Mouse (Mus musculus) embryonic facial prominence, embryonic 10.5 days (tissue): ENCODE data around the gene Tmem247. TPM values are rescaled to one million over a fixed set of nuclear protein-coding genes. Genes with fewer than 3 reads are reported as not detected.

Experiments
- DNase-seq: peaks from one replicate; pipeline ENCODE4 v3.0.0-alpha.2; 2017; ENCODE audit warnings: low spot score
- H3K27ac ChIP-seq: fragments of 300-500 bp; sonication (generic); replicated peaks from 2 replicates; pipeline ENCODE4 v1.5.1; 2016; ENCODE audit warnings: mild to moderate bottlenecking
- H3K27me3 ChIP-seq: fragments of 300-500 bp; sonication (generic); replicated peaks from 2 replicates; pipeline ENCODE4 v1.6.1; 2016; ENCODE audit warnings: low read depth, mild to moderate bottlenecking; ENCODE audit not compliant: poor library complexity, severe bottlenecking
- H3K36me3 ChIP-seq: fragments of 300-500 bp; sonication (generic); replicated peaks from 2 replicates; pipeline ENCODE4 v1.6.1; 2016; ENCODE audit warnings: mild to moderate bottlenecking, moderate library complexity
- H3K4me1 ChIP-seq: fragments of 300-500 bp; sonication (generic); 2 replicates; pipeline ENCODE4 v1.6.1; 2016
- H3K4me3 ChIP-seq: fragments of 300-500 bp; sonication (generic); 2 replicates; pipeline ENCODE4 v1.5.1; 2016; ENCODE audit warnings: mild to moderate bottlenecking, moderate library complexity
- H3K9me3 ChIP-seq: fragments of 300-500 bp; sonication (generic); 2 replicates; pipeline ENCODE4 v1.6.1; 2016; ENCODE audit warnings: mild to moderate bottlenecking
- WGBS: fragments of 180-500 bp; shearing (Covaris S2); methylation state at CpG from one replicate; pipeline ENCODE4 v1.1.7; 2016; 5-methylcytosine and 5-hydroxymethylcytosine counted together
- polyA plus RNA-seq: library from polyadenylated mRNA; unstranded; fragments of >200 nt; fragmentation: Nextera tagmentation; extraction: Ambion mirVana; gene quantifications from 2 replicates; pipeline ENCODE4 v1.2.1, GENCODE M21; 2016

Tmem247 gene
- polyA plus RNA-seq, 1 experiment from 2014 or later: not detected

DNA sequence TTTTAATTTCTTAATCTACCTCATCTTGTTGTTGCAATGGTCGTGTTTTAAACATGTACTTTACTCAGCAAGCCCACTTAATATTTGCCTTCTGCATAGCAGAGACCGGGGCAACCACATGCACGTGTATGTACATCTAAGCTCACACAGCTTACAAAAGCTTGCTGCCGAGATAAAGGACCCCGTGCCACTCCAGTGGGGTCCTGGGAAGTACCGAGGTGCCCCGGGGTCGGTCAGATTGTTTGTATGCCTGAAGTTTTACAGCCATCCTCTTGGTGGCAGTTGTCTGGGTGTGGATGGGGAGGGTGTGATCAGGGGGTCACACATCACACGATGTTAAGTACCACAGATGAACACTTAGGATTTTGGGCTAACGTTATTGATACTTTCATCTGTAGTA, 48.9 kb downstream of the Tmem247 start:
- Histone ChIP-seq H3K4me3 (no peak overlapping the region), H3K27me3 (no peaks in the 10 kb centered on the region; the same call in 1 of the 2 replicates), H3K9me3 (no peaks in the 10 kb centered on the region), H3K4me1 (peaks cover 55% of the 10 kb centered on the region), H3K27ac (no peak overlapping the region), H3K36me3 (peaks cover 43% of the 10 kb centered on the region)
- WGBS: 90% methylated on average over 10 of the region's 10 CpGs
- DNase-seq: no peak

DNA sequence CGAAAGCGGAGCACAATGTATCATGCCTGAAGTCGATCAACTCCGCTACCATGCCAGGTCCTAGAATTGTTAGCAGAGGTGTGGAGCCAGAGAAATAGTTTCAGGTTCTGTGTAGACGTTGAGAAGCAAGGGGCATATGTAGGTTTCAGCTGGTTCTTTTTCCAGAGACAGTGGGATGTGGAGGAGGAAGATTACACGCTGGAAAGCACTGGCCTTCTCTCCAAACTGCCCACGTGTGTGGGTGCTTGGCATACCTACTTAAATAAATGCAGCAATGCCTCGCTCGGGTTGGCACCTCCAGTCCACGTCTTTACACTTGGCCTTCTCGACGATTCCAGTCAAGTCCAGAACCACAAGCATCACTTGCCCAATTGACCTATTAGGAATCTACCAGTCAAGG, 49.9 kb downstream of the Tmem247 start:
- H3K4me1 ChIP-seq: peaks cover 49% of the 10 kb centered on the region
- no peaks in the 10 kb centered on the region for H3K9me3 ChIP-seq
- no peak overlapping the region for H3K27ac ChIP-seq
- no peaks in the 10 kb centered on the region for H3K27me3 ChIP-seq
- WGBS: 92% methylated on average over 12 of the region's 12 CpGs
- peaks cover 48% of the 10 kb centered on the region for H3K36me3 ChIP-seq
- no peak for DNase-seq
- no peak overlapping the region for H3K4me3 ChIP-seq

DNA sequence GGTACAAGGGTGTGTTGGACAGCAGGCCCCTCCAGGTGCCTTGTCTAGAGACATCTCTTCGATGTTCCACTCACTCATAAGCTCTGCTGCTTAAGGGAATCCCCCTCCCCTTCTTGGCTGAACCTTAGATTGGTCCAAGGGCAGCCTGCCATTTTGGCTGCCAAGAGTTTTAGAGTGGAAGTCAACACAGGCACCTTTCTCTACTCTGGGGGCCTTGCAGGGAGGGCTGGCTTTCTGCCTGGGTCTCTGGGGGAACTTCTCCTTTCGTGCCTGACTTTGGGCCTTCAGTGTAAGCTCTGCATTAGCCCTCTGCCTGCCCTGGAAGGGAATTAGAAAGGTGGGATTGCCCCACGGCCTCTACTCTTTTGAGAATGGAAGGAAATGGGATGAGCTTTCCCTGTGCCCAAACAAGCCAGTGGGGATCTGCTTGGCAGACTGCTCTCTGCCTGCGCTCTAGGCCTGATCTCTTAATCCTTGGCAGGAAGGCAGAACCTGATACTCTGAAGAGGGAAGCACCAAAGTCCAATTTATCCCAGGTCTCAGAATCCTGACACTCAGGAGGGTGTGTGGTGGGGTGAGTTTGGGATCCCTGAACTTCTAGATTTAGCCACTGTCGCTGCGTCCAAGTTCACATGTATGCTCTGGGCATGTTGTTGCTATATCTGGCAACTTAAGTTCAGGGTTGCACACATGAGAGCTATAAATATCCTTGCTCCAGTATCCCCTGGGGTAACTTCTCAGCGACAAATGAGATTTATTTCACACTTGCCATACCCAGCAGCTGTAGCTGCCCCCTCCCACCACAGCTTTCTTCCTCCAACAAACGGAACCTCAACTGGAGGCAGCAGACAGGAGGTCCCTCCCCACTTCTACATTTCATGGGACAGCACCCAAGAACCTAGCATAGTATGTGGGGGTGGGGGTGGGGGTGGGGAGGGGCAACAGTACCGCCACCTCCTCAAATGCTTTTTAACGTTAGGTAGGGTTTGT, 50.7 kb downstream of the Tmem247 start:
- WGBS: 85% methylated on average over 10 of the region's 10 CpGs
- H3K4me3 ChIP-seq: no peak overlapping the region
- H3K27me3 ChIP-seq: no peaks in the 10 kb centered on the region
- peaks cover 56% of the 10 kb centered on the region for H3K36me3 ChIP-seq
- H3K4me1 ChIP-seq: peaks cover 46% of the 10 kb centered on the region
- no peak for DNase-seq
- no peak overlapping the region for H3K27ac ChIP-seq
- H3K9me3 ChIP-seq: no peaks in the 10 kb centered on the region

DNA sequence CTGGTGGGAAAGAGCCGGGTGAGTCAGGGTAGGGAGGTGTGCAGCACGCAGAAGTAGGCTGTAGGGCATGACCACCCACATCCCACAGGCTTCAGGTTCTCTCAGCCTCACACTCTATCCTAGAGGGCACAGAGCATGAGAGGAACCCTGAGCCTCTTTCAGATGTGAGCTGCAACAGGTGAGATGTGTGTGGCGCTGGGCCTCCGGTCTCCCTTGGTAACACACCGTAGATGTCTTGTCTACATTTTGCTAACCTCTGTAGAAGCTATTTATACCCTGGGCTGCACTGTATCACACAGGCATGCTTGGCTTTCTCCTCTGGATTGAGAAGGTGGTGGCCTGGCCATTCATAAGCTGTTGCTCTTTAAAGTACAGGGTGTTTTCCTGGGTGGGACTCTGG, 51.4 kb downstream of the Tmem247 start:
- 93% methylated on average over 5 of the region's 5 CpGs for WGBS
- Histone ChIP-seq H3K4me1 (peaks cover 46% of the 10 kb centered on the region), H3K36me3 (peaks cover 62% of the 10 kb centered on the region)

DNA sequence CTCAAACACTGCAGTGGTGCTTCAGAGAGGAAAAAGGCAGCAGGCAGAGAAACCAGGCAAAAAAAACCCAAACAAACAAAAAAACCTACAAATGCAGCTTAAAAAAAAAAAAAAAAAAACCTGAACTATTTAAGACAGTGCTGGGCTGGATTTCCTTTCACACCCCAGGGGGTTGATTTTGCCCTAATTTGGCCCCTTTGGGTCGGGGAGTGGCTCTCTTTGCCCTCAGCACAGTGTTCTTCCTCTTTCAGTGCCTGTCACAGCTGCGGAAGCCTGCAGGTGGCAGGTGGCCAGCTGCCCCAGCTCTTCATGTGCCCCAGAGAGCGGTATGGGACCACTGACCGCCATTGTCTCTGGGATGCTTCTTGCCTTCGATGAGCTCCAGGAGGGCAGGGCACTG, 52.4 kb downstream of the Tmem247 start:
- no peaks in the 10 kb centered on the region for H3K27me3 ChIP-seq
- H3K36me3 ChIP-seq: peaks cover 72% of the 10 kb centered on the region
- no peaks in the 10 kb centered on the region for H3K9me3 ChIP-seq
- WGBS: 68% methylated on average over 5 of the region's 5 CpGs
- no peak overlapping the region for H3K27ac ChIP-seq
- no peak overlapping the region for H3K4me3 ChIP-seq
- no peak for DNase-seq
- H3K4me1 ChIP-seq: peaks cover 36% of the 10 kb centered on the region

More for the DNA sequence above, 51.4 kb downstream of the Tmem247 start:
- Histone ChIP-seq H3K27ac (no peak overlapping the region), H3K9me3 (no peaks in the 10 kb centered on the region), H3K27me3 (no peaks in the 10 kb centered on the region), H3K4me3 (no peak overlapping the region)
- DNase-seq: no peak

DNA sequence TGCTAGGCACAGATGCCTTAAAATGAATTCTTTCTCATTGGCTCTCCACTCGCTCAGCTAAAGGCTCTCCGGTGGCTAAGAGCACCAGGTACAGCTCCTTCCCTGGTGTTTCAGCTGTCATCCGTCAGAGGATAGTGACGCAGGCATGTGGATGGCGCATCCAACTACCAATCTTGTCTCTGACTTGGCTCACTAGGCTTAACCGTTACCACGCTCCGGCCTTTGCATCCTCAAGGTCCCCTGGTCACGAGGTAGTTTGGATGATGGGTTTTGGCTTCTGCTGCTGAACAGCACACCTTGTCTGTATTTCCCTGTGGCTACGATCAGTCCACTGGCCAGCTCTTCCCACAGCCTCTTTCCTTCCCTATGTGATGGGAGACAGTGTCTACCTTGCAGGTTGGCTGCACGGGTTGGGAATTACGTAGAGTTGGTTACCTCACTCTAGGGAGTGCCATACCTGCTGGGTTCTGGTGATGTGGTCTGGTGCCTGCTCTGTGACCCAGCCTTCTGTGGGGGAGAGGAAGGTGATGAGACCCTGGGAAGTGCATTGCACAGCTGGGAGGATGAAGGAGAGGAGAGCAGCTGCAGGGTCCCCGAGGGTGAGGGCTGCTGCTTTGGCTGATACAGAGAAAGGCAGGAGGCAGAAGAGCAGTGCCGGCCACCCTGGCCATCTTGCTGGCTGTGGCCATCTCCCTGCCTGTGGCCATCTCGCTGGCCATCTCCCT, 53.0 kb downstream of the Tmem247 start:
- H3K27me3 ChIP-seq: no peaks in the 10 kb centered on the region
- H3K4me1 ChIP-seq: peaks cover 30% of the 10 kb centered on the region
- no peaks in the 10 kb centered on the region for H3K9me3 ChIP-seq
- no peak for DNase-seq
- WGBS: 91% methylated on average over 15 of the region's 15 CpGs
- H3K4me3 ChIP-seq: no peak overlapping the region
- peak overlapping the region; percentile 10; the same call in 1 of the 2 replicates for H3K27ac ChIP-seq
- peaks cover 78% of the 10 kb centered on the region for H3K36me3 ChIP-seq

DNA sequence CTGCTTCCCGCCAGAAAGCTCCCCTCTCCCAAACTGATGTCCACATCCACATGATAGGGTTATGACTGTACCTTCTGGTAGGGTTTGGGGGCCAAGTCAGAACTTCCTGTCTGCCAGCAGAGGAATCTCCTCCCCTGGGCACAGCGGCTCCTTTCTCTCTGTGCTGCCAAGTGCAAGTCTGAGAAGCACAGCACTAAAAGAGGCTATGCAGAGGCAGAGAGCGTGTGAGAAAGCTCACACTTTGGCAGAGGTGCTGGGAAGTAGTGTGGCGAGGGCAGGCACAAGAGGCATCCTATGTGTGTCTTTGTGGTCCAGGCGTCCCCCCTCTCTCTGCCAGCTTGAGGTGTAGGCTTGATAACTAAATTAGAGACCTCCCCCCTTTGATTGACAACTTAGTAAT, 53.9 kb downstream of the Tmem247 start:
- Histone ChIP-seq H3K4me3 (no peak overlapping the region), H3K4me1 (peaks cover 24% of the 10 kb centered on the region), H3K27me3 (no peaks in the 10 kb centered on the region), H3K9me3 (no peaks in the 10 kb centered on the region), H3K36me3 (peaks cover 86% of the 10 kb centered on the region), H3K27ac (no peak overlapping the region)
- DNase-seq: no peak
- 76% methylated on average over 5 of the region's 5 CpGs for WGBS

DNA sequence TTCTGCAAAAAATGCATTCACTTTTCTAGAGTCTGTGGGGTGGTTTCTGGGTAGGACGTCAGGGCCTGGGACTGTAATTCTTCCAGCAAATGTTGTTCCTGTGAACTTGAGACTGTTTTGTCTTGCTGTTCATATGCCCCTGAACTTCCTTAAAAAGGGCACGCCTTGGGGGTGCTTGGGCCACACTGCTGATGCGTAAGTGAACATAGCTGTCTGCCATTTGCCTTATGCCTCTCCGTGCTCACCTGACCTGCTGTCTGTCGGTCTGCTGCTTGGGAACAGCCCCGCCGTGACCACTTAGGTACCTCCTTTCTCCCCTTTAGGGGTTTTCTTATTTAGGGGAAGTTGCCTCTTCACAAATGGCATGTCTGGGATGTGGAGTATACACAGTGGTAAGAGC, 54.7 kb downstream of the Tmem247 start:
- Histone ChIP-seq H3K4me1 (peaks cover 24% of the 10 kb centered on the region), H3K27me3 (no peaks in the 10 kb centered on the region), H3K27ac (no peak overlapping the region), H3K4me3 (no peak overlapping the region), H3K9me3 (no peaks in the 10 kb centered on the region), H3K36me3 (peaks cover 85% of the 10 kb centered on the region)
- 87% methylated on average over 7 of the region's 7 CpGs for WGBS
- no peak for DNase-seq

Other genes with a start within 250 kb of the Tmem247 start
- gene Epas1, start 163.6 kb upstream of the Tmem247 start, polyA plus RNA-seq: 2.8 and 2.9 TPM in 2 replicates
- not detected in 2 replicates for gene Atp6v1e2, start 30.5 kb downstream of the Tmem247 start, polyA plus RNA-seq
- gene Rhoq, start 45.7 kb downstream of the Tmem247 start, polyA plus RNA-seq: 11.9 and 13.1 TPM in 2 replicates
- 42.4 and 45.1 TPM in 2 replicates for gene Pigf, start 108.1 kb downstream of the Tmem247 start, polyA plus RNA-seq
- 147 and 155 TPM in 2 replicates for gene Cript, start 108.2 kb downstream of the Tmem247 start, polyA plus RNA-seq
- gene Socs5, start 190.3 kb downstream of the Tmem247 start, polyA plus RNA-seq: 8.4 and 10.2 TPM in 2 replicates